Mouse (Mus musculus): ENCODE results near the gene Mllt1. TPM values are rescaled to one million over a fixed set of nuclear protein-coding genes. Genes with fewer than 3 reads are reported as not detected.

Gene Mllt1
- polyA plus RNA-seq, 1 experiment from 2014 or later = 58.2 TPM

Other genes starting within 250 kb of the Mllt1 start
- 565 and 621 TPM in 2 replicates for gene Ndufa11, start 217.6 kb downstream of the Mllt1 start, polyA plus RNA-seq (2015; fragmentation: Nextera tagmentation; extraction: Ambion mirVana)
- gene Vmac, start 217.4 kb downstream of the Mllt1 start, polyA plus RNA-seq (2015; fragmentation: Nextera tagmentation; extraction: Ambion mirVana) = 15.1 and 16.6 TPM in 2 replicates
- 2.4 and 2.5 TPM in 2 replicates for gene Nrtn, start 177.9 kb downstream of the Mllt1 start, polyA plus RNA-seq (2015; fragmentation: Nextera tagmentation; extraction: Ambion mirVana)
- 97.3 and 99.9 TPM in 2 replicates for gene Dus3l, start 170.7 kb downstream of the Mllt1 start, polyA plus RNA-seq (2015; fragmentation: Nextera tagmentation; extraction: Ambion mirVana)
- gene Prr22, start 165.2 kb downstream of the Mllt1 start, polyA plus RNA-seq (2015; fragmentation: Nextera tagmentation; extraction: Ambion mirVana) = 0.60 and 1.0 TPM in 2 replicates
- 4.9 and 6.5 TPM in 2 replicates for gene Rfx2, start 104.4 kb downstream of the Mllt1 start, polyA plus RNA-seq (2015; fragmentation: Nextera tagmentation; extraction: Ambion mirVana)
- gene Acsbg2, start 61.0 kb downstream of the Mllt1 start, polyA plus RNA-seq (2015; fragmentation: Nextera tagmentation; extraction: Ambion mirVana) = not detected in 2 replicates
- 0.29 and 0.50 TPM in 2 replicates for gene 1700061G19Rik, start 59.9 kb downstream of the Mllt1 start, polyA plus RNA-seq (2015; fragmentation: Nextera tagmentation; extraction: Ambion mirVana)
- gene Acer1, start 46.7 kb upstream of the Mllt1 start, polyA plus RNA-seq (2015; fragmentation: Nextera tagmentation; extraction: Ambion mirVana) = not detected in 2 replicates
- gene Clpp, start 54.9 kb upstream of the Mllt1 start, polyA plus RNA-seq (2015; fragmentation: Nextera tagmentation; extraction: Ambion mirVana) = 162 and 168 TPM in 2 replicates
- 57.8 and 64.4 TPM in 2 replicates for gene Alkbh7, start 61.9 kb upstream of the Mllt1 start, polyA plus RNA-seq (2015; fragmentation: Nextera tagmentation; extraction: Ambion mirVana)
- 0.64 TPM in 1 of 2 replicates, not detected in the other for gene Pspn, start 64.6 kb upstream of the Mllt1 start, polyA plus RNA-seq (2015; fragmentation: Nextera tagmentation; extraction: Ambion mirVana)
- 60.2 and 68.0 TPM in 2 replicates for gene Gtf2f1, start 75.9 kb upstream of the Mllt1 start, polyA plus RNA-seq (2015; fragmentation: Nextera tagmentation; extraction: Ambion mirVana)
- 0.31 and 0.51 TPM in 2 replicates for gene Gm17949, start 76.1 kb upstream of the Mllt1 start, polyA plus RNA-seq (2015; fragmentation: Nextera tagmentation; extraction: Ambion mirVana)
- gene Khsrp, start 96.1 kb upstream of the Mllt1 start, polyA plus RNA-seq (2015; fragmentation: Nextera tagmentation; extraction: Ambion mirVana) = 14.4 and 20.1 TPM in 2 replicates
- not detected in 2 replicates for gene Slc25a41, start 106.2 kb upstream of the Mllt1 start, polyA plus RNA-seq (2015; fragmentation: Nextera tagmentation; extraction: Ambion mirVana)
- gene Crb3, start 123.7 kb upstream of the Mllt1 start, polyA plus RNA-seq (2015; fragmentation: Nextera tagmentation; extraction: Ambion mirVana) = 5.1 and 6.3 TPM in 2 replicates
- 43.2 and 44.7 TPM in 2 replicates for gene Slc25a23, start 124.4 kb upstream of the Mllt1 start, polyA plus RNA-seq (2015; fragmentation: Nextera tagmentation; extraction: Ambion mirVana)
- gene Dennd1c, start 143.1 kb upstream of the Mllt1 start, polyA plus RNA-seq (2015; fragmentation: Nextera tagmentation; extraction: Ambion mirVana) = 3.8 and 4.7 TPM in 2 replicates
- 362 and 407 TPM in 2 replicates for gene Tubb4a, start 152.4 kb upstream of the Mllt1 start, polyA plus RNA-seq (2015; fragmentation: Nextera tagmentation; extraction: Ambion mirVana)
- 8.7 and 9.3 TPM in 2 replicates for gene Tnfsf9, start 169.9 kb upstream of the Mllt1 start, polyA plus RNA-seq (2015; fragmentation: Nextera tagmentation; extraction: Ambion mirVana)
- 1.9 and 2.1 TPM in 2 replicates for gene Cd70, start 214.4 kb upstream of the Mllt1 start, polyA plus RNA-seq (2015; fragmentation: Nextera tagmentation; extraction: Ambion mirVana)

Measured in hindbrain, embryonic 16.5 days (tissue).